Mouse (Mus musculus): ENCODE measurements around the gene Khsrp. TPM values are rescaled to one million over a fixed set of nuclear protein-coding genes. Genes with fewer than 3 reads are reported as not detected.

Gene Khsrp
- polyA plus RNA-seq, 1 experiment from 2014 or later = 44.9 TPM

GRCm38 (mm10) chr17:56986105-56986805 lies 45.1 kb downstream of the Khsrp start:
- H3K9ac ChIP-seq (ENCODE audit: low read length) = no peak overlapping the region
- no peak overlapping the region for H3K27ac ChIP-seq (ENCODE audit: low read depth, low read length)
- no peak overlapping the region for H3K4me2 ChIP-seq
- ATAC-seq (ENCODE audit: low FRiP score) (no peak), DNase-seq (ENCODE audit: low spot score, missing footprints) (peak; percentile 67)
- WGBS = 92% methylated on average over 3 of the region's 3 CpGs
- H3K4me1 ChIP-seq (ENCODE audit: control insufficient read depth, insufficient read depth, low read length) = peaks cover 5% of the 10 kb centered on the region
- no peaks in the 10 kb centered on the region for H3K27me3 ChIP-seq (ENCODE audit: control insufficient read depth, insufficient read depth, low read length)
- H3K9me3 ChIP-seq (ENCODE audit: control insufficient read depth, low read length) = no peaks in the 10 kb centered on the region
- no peak overlapping the region for H3K4me3 ChIP-seq (ENCODE audit: low read depth, low read length)
- no peaks in the 10 kb centered on the region for H3K36me3 ChIP-seq (ENCODE audit: control insufficient read depth, insufficient read depth, low read length)

- Histone ChIP-seq H3K36me3 (ENCODE audit: control insufficient read depth, insufficient read depth, low read length) (no peaks in the 10 kb centered on the region), H3K27me3 (ENCODE audit: control insufficient read depth, insufficient read depth, low read length) (no peaks in the 10 kb centered on the region), H3K4me1 (ENCODE audit: control insufficient read depth, insufficient read depth, low read length) (no peaks in the 10 kb centered on the region), H3K27ac (ENCODE audit: low read depth, low read length) (no peak overlapping the region), H3K9ac (ENCODE audit: low read length) (no peak overlapping the region), H3K4me2 (no peak overlapping the region), H3K4me3 (ENCODE audit: low read depth, low read length) (no peak overlapping the region), H3K9me3 (ENCODE audit: control insufficient read depth, low read length) (no peaks in the 10 kb centered on the region)
- DNase-seq (ENCODE audit: low spot score, missing footprints) (peak; percentile 60), ATAC-seq (ENCODE audit: low FRiP score) (no peak)
- 81% methylated on average over 3 of the region's 3 CpGs for WGBS
Observed at GRCm38 (mm10) chr17:56985656-56986055, 45.7 kb downstream of the Khsrp start.

GRCm38 (mm10) chr17:56984886-56985285 lies 46.4 kb downstream of the Khsrp start:
- no peak for ATAC-seq (ENCODE audit: low FRiP score)
- Histone ChIP-seq H3K9me3 (ENCODE audit: control insufficient read depth, low read length) (no peaks in the 10 kb centered on the region), H3K27ac (ENCODE audit: low read depth, low read length) (no peak overlapping the region), H3K4me2 (no peak overlapping the region), H3K9ac (ENCODE audit: low read length) (no peak overlapping the region), H3K36me3 (ENCODE audit: control insufficient read depth, insufficient read depth, low read length) (no peaks in the 10 kb centered on the region), H3K4me1 (ENCODE audit: control insufficient read depth, insufficient read depth, low read length) (no peaks in the 10 kb centered on the region), H3K27me3 (ENCODE audit: control insufficient read depth, insufficient read depth, low read length) (no peaks in the 10 kb centered on the region), H3K4me3 (ENCODE audit: low read depth, low read length) (no peak overlapping the region)
- DNase-seq (ENCODE audit: low spot score, missing footprints) = peak; percentile 62
- WGBS = 85% methylated on average over 9 of the region's 9 CpGs

- Histone ChIP-seq H3K36me3 (ENCODE audit: control insufficient read depth, insufficient read depth, low read length) (no peaks in the 10 kb centered on the region), H3K4me3 (ENCODE audit: low read depth, low read length) (no peak within 1 kb of the TSS), H3K4me2 (no peak within 1 kb of the TSS), H3K27ac (ENCODE audit: low read depth, low read length) (no peak within 1 kb of the TSS), H3K27me3 (ENCODE audit: control insufficient read depth, insufficient read depth, low read length) (no peaks in the 10 kb centered on the region), H3K9me3 (ENCODE audit: control insufficient read depth, low read length) (no peaks in the 10 kb centered on the region), H3K9ac (ENCODE audit: low read length) (no peak within 1 kb of the TSS), H3K4me1 (ENCODE audit: control insufficient read depth, insufficient read depth, low read length) (no peaks in the 10 kb centered on the region)
- ATAC-seq (ENCODE audit: low FRiP score) (no peak), DNase-seq (ENCODE audit: low spot score, missing footprints) (no peak)
- WGBS = 78% methylated on average over 5 of the region's 5 CpGs
Observed at GRCm38 (mm10) chr17:56982013-56982412, 49.3 kb downstream of the Khsrp start, which contains the start of gene Acer1. Acer1 (minus strand) TSS chr17:56982126.

- H3K9me3 ChIP-seq (ENCODE audit: control insufficient read depth, low read length) = no peaks in the 10 kb centered on the region
- no peak overlapping the region for H3K9ac ChIP-seq (ENCODE audit: low read length)
- ATAC-seq (ENCODE audit: low FRiP score) (no peak), DNase-seq (ENCODE audit: low spot score, missing footprints) (no peak)
- H3K27me3 ChIP-seq (ENCODE audit: control insufficient read depth, insufficient read depth, low read length) = no peaks in the 10 kb centered on the region
- 83% methylated on average over 7 of the region's 7 CpGs for WGBS
- no peak overlapping the region for H3K27ac ChIP-seq (ENCODE audit: low read depth, low read length)
- H3K36me3 ChIP-seq (ENCODE audit: control insufficient read depth, insufficient read depth, low read length) = no peaks in the 10 kb centered on the region
- no peak overlapping the region for H3K4me3 ChIP-seq (ENCODE audit: low read depth, low read length)
- H3K4me2 ChIP-seq = no peak overlapping the region
- no peaks in the 10 kb centered on the region for H3K4me1 ChIP-seq (ENCODE audit: control insufficient read depth, insufficient read depth, low read length)
Observed at GRCm38 (mm10) chr17:56981049-56981448, 50.3 kb downstream of the Khsrp start.

GRCm38 (mm10) chr17:56979524-56979923 lies 51.8 kb downstream of the Khsrp start:
- no peak overlapping the region for H3K9ac ChIP-seq (ENCODE audit: low read length)
- H3K36me3 ChIP-seq (ENCODE audit: control insufficient read depth, insufficient read depth, low read length) = no peaks in the 10 kb centered on the region
- H3K27me3 ChIP-seq (ENCODE audit: control insufficient read depth, insufficient read depth, low read length) = no peaks in the 10 kb centered on the region
- no peak overlapping the region for H3K4me2 ChIP-seq
- WGBS = 39% methylated on average over 7 of the region's 8 CpGs
- H3K4me3 ChIP-seq (ENCODE audit: low read depth, low read length) = no peak overlapping the region
- H3K27ac ChIP-seq (ENCODE audit: low read depth, low read length) = no peak overlapping the region
- no peaks in the 10 kb centered on the region for H3K4me1 ChIP-seq (ENCODE audit: control insufficient read depth, insufficient read depth, low read length)
- ATAC-seq (ENCODE audit: low FRiP score) (no peak), DNase-seq (ENCODE audit: low spot score, missing footprints) (no peak)
- H3K9me3 ChIP-seq (ENCODE audit: control insufficient read depth, low read length) = no peaks in the 10 kb centered on the region

GRCm38 (mm10) chr17:56976531-56977390 lies 54.6 kb downstream of the Khsrp start:
- no peak overlapping the region for H3K4me2 ChIP-seq
- no peaks in the 10 kb centered on the region for H3K9me3 ChIP-seq (ENCODE audit: control insufficient read depth, low read length)
- 74% methylated on average over 8 of the region's 8 CpGs for WGBS
- no peak overlapping the region for H3K4me3 ChIP-seq (ENCODE audit: low read depth, low read length)
- ATAC-seq (ENCODE audit: low FRiP score) (no peak), DNase-seq (ENCODE audit: low spot score, missing footprints) (no peak)
- H3K27ac ChIP-seq (ENCODE audit: low read depth, low read length) = no peak overlapping the region
- no peaks in the 10 kb centered on the region for H3K4me1 ChIP-seq (ENCODE audit: control insufficient read depth, insufficient read depth, low read length)
- H3K9ac ChIP-seq (ENCODE audit: low read length) = no peak overlapping the region
- no peaks in the 10 kb centered on the region for H3K27me3 ChIP-seq (ENCODE audit: control insufficient read depth, insufficient read depth, low read length)
- no peaks in the 10 kb centered on the region for H3K36me3 ChIP-seq (ENCODE audit: control insufficient read depth, insufficient read depth, low read length)

- Histone ChIP-seq H3K4me1 (ENCODE audit: control insufficient read depth, insufficient read depth, low read length) (no peaks in the 10 kb centered on the region), H3K9ac (ENCODE audit: low read length) (no peak overlapping the region), H3K27me3 (ENCODE audit: control insufficient read depth, insufficient read depth, low read length) (no peaks in the 10 kb centered on the region), H3K27ac (ENCODE audit: low read depth, low read length) (no peak overlapping the region), H3K9me3 (ENCODE audit: control insufficient read depth, low read length) (no peaks in the 10 kb centered on the region), H3K4me2 (no peak overlapping the region), H3K36me3 (ENCODE audit: control insufficient read depth, insufficient read depth, low read length) (no peaks in the 10 kb centered on the region), H3K4me3 (ENCODE audit: low read depth, low read length) (no peak overlapping the region)
- DNase-seq (ENCODE audit: low spot score, missing footprints) (no peak), ATAC-seq (ENCODE audit: low FRiP score) (no peak)
- 79% methylated on average over 3 of the region's 3 CpGs for WGBS
Observed at GRCm38 (mm10) chr17:56975391-56975790, 55.9 kb downstream of the Khsrp start.

- no peaks in the 10 kb centered on the region for H3K9me3 ChIP-seq (ENCODE audit: control insufficient read depth, low read length)
- H3K4me2 ChIP-seq = no peak overlapping the region
- WGBS = 75% methylated on average over 5 of the region's 5 CpGs
- no peaks in the 10 kb centered on the region for H3K4me1 ChIP-seq (ENCODE audit: control insufficient read depth, insufficient read depth, low read length)
- H3K27ac ChIP-seq (ENCODE audit: low read depth, low read length) = no peak overlapping the region
- ATAC-seq (ENCODE audit: low FRiP score) (no peak), DNase-seq (ENCODE audit: low spot score, missing footprints) (no peak)
- no peak overlapping the region for H3K9ac ChIP-seq (ENCODE audit: low read length)
- no peaks in the 10 kb centered on the region for H3K27me3 ChIP-seq (ENCODE audit: control insufficient read depth, insufficient read depth, low read length)
- H3K36me3 ChIP-seq (ENCODE audit: control insufficient read depth, insufficient read depth, low read length) = no peaks in the 10 kb centered on the region
- H3K4me3 ChIP-seq (ENCODE audit: low read depth, low read length) = no peak overlapping the region
Observed at GRCm38 (mm10) chr17:56974708-56975240, 56.5 kb downstream of the Khsrp start.
